Mouse (Mus musculus): ENCODE measurements around the gene Pak6. TPM values are rescaled to one million over a fixed set of nuclear protein-coding genes. Genes with fewer than 3 reads are reported as not detected.

The Pak6 gene
- polyA plus RNA-seq, 1 experiment from 2014 or later, result 8.3 TPM

- Histone ChIP-seq H3K4me1 (ENCODE audit: control insufficient read depth in 2 of 2, insufficient read depth in 2 of 2, low read length in 2 of 2) (peaks cover 24 to 33% of the 10 kb centered on the region in 2 experiments), H3K9me3 (ENCODE audit: control insufficient read depth, low read length) (no peaks in the 10 kb centered on the region), H3K27me3 (ENCODE audit: control insufficient read depth, insufficient read depth, low read length) (no peaks in the 10 kb centered on the region), H3K4me3 (ENCODE audit: control insufficient read depth in 1 of 2, insufficient read depth in 1 of 2, low read depth in 1 of 2, low read length in 2 of 2) (no peak overlapping the region), H3K27ac (replicated peaks in 1 of 2; ENCODE audit: control insufficient read depth in 1 of 2, insufficient read depth in 1 of 2, low read depth in 2 of 2, low read length in 2 of 2) (peak overlapping the region; percentile 55 to 56; a peak in 3 of 4 replicates), H3K36me3 (ENCODE audit: control insufficient read depth, insufficient read depth, low read length) (no peaks in the 10 kb centered on the region), H3K9ac (ENCODE audit: low read length) (peak overlapping the region; percentile 31; the same call in 1 of the 2 replicates), H3K4me2 (ENCODE audit: low read length) (no peak overlapping the region)
- WGBS, result 42% methylated on average over 3 of the region's 3 CpGs
- peak; percentile 18; the same call in 1 of the 2 replicates for ATAC-seq (ENCODE audit: insufficient number of reproducible peaks, insufficient read depth, low FRiP score, low read depth)
These were observed 6.3 kb upstream of the Pak6 start for GRCm38 (mm10) chr2:118656688-118657281.

GRCm38 (mm10) chr2:118658457-118658856, 4.6 kb upstream of the Pak6 start:
- 42% methylated on average over 4 of the region's 4 CpGs for WGBS

GRCm38 (mm10) chr2:118659077-118659476, 4.0 kb upstream of the Pak6 start:
- no peak for ATAC-seq (ENCODE audit: insufficient number of reproducible peaks, insufficient read depth, low FRiP score, low read depth)
- Histone ChIP-seq H3K27me3 (ENCODE audit: control insufficient read depth, insufficient read depth, low read length) (no peaks in the 10 kb centered on the region), H3K4me2 (ENCODE audit: low read length) (peak overlapping the region; percentile 67; the same call in 1 of the 2 replicates), H3K36me3 (ENCODE audit: control insufficient read depth, insufficient read depth, low read length) (no peaks in the 10 kb centered on the region), H3K9ac (ENCODE audit: low read length) (no peak overlapping the region), H3K4me1 (ENCODE audit: control insufficient read depth in 2 of 2, insufficient read depth in 2 of 2, low read length in 2 of 2) (peaks cover 31 to 40% of the 10 kb centered on the region in 2 experiments), H3K4me3 (ENCODE audit: control insufficient read depth in 1 of 2, insufficient read depth in 1 of 2, low read depth in 1 of 2, low read length in 2 of 2) (no peak overlapping the region), H3K9me3 (ENCODE audit: control insufficient read depth, low read length) (no peaks in the 10 kb centered on the region), H3K27ac (replicated peaks in 1 of 2; ENCODE audit: control insufficient read depth in 1 of 2, insufficient read depth in 1 of 2, low read depth in 2 of 2, low read length in 2 of 2) (0 out of 4 replicates have a peak overlapping the region, but pooled peaks of 1 of the 2 experiments have one; percentile 1)
- 68% methylated on average over 1 of the region's 1 CpGs for WGBS

More at GRCm38 (mm10) chr2:118658457-118658856, 4.6 kb upstream of the Pak6 start:
- H3K4me2 ChIP-seq (ENCODE audit: low read length), result no peak overlapping the region
- H3K4me1 ChIP-seq (ENCODE audit: control insufficient read depth in 2 of 2, insufficient read depth in 2 of 2, low read length in 2 of 2), result peaks cover 29 to 39% of the 10 kb centered on the region in 2 experiments
- no peaks in the 10 kb centered on the region for H3K36me3 ChIP-seq (ENCODE audit: control insufficient read depth, insufficient read depth, low read length)
- H3K4me3 ChIP-seq (ENCODE audit: control insufficient read depth in 1 of 2, insufficient read depth in 1 of 2, low read depth in 1 of 2, low read length in 2 of 2), result no peak overlapping the region
- no peak overlapping the region for H3K9ac ChIP-seq (ENCODE audit: low read length)
- H3K9me3 ChIP-seq (ENCODE audit: control insufficient read depth, low read length), result no peaks in the 10 kb centered on the region
- no peaks in the 10 kb centered on the region for H3K27me3 ChIP-seq (ENCODE audit: control insufficient read depth, insufficient read depth, low read length)
- no peak overlapping the region for H3K27ac ChIP-seq (replicated peaks in 1 of 2; ENCODE audit: control insufficient read depth in 1 of 2, insufficient read depth in 1 of 2, low read depth in 2 of 2, low read length in 2 of 2)
- ATAC-seq (ENCODE audit: insufficient number of reproducible peaks, insufficient read depth, low FRiP score, low read depth), result no peak

- no peaks in the 10 kb centered on the region for H3K27me3 ChIP-seq (ENCODE audit: control insufficient read depth, insufficient read depth, low read length)
- H3K4me2 ChIP-seq (ENCODE audit: low read length), result peak overlapping the region; percentile 67
- no peaks in the 10 kb centered on the region for H3K36me3 ChIP-seq (ENCODE audit: control insufficient read depth, insufficient read depth, low read length)
- no peaks in the 10 kb centered on the region for H3K9me3 ChIP-seq (ENCODE audit: control insufficient read depth, low read length)
- H3K27ac ChIP-seq (replicated peaks in 1 of 2; ENCODE audit: control insufficient read depth in 1 of 2, insufficient read depth in 1 of 2, low read depth in 2 of 2, low read length in 2 of 2), result peak overlapping the region; percentile 1 to 69; a peak in 3 of 4 replicates
- no peak for ATAC-seq (ENCODE audit: insufficient number of reproducible peaks, insufficient read depth, low FRiP score, low read depth)
- peak overlapping the region in 1 of 2 experiments; percentile 34; a peak in 2 of 4 replicates for H3K4me3 ChIP-seq (ENCODE audit: control insufficient read depth in 1 of 2, insufficient read depth in 1 of 2, low read depth in 1 of 2, low read length in 2 of 2)
- peak overlapping the region; percentile 58 for H3K9ac ChIP-seq (ENCODE audit: low read length)
- 66% methylated on average over 12 of the region's 12 CpGs for WGBS
- peaks cover 35 to 41% of the 10 kb centered on the region in 2 experiments for H3K4me1 ChIP-seq (ENCODE audit: control insufficient read depth in 2 of 2, insufficient read depth in 2 of 2, low read length in 2 of 2)
These were observed 3.6 kb upstream of the Pak6 start for GRCm38 (mm10) chr2:118659493-118659892.

- Histone ChIP-seq H3K27ac (replicated peaks in 1 of 2; ENCODE audit: control insufficient read depth in 1 of 2, insufficient read depth in 1 of 2, low read depth in 2 of 2, low read length in 2 of 2) (peak overlapping the region; percentile 69 to 78), H3K4me1 (ENCODE audit: control insufficient read depth in 2 of 2, insufficient read depth in 2 of 2, low read length in 2 of 2) (peaks cover 41 to 46% of the 10 kb centered on the region in 2 experiments)
- 0% methylated on average over 4 of the region's 4 CpGs for WGBS
These were observed 3.1 kb upstream of the Pak6 start for GRCm38 (mm10) chr2:118659998-118660452.

GRCm38 (mm10) chr2:118661891-118662290, 1.2 kb upstream of the Pak6 start:
- no peaks in the 10 kb centered on the region for H3K27me3 ChIP-seq (ENCODE audit: control insufficient read depth, insufficient read depth, low read length)
- 85% methylated on average over 9 of the region's 9 CpGs for WGBS
- no peak overlapping the region for H3K27ac ChIP-seq (replicated peaks in 1 of 2; ENCODE audit: control insufficient read depth in 1 of 2, insufficient read depth in 1 of 2, low read depth in 2 of 2, low read length in 2 of 2)
- H3K36me3 ChIP-seq (ENCODE audit: control insufficient read depth, insufficient read depth, low read length), result no peaks in the 10 kb centered on the region
- H3K9ac ChIP-seq (ENCODE audit: low read length), result no peak overlapping the region
- ATAC-seq (ENCODE audit: insufficient number of reproducible peaks, insufficient read depth, low FRiP score, low read depth), result no peak
- no peaks in the 10 kb centered on the region for H3K9me3 ChIP-seq (ENCODE audit: control insufficient read depth, low read length)
- H3K4me2 ChIP-seq (ENCODE audit: low read length), result no peak overlapping the region
- H3K4me1 ChIP-seq (ENCODE audit: control insufficient read depth in 2 of 2, insufficient read depth in 2 of 2, low read length in 2 of 2), result peaks cover 48 to 55% of the 10 kb centered on the region in 2 experiments
- H3K4me3 ChIP-seq (ENCODE audit: control insufficient read depth in 1 of 2, insufficient read depth in 1 of 2, low read depth in 1 of 2, low read length in 2 of 2), result no peak overlapping the region

More at GRCm38 (mm10) chr2:118659998-118660452, 3.1 kb upstream of the Pak6 start:
- Histone ChIP-seq H3K36me3 (ENCODE audit: control insufficient read depth, insufficient read depth, low read length) (no peaks in the 10 kb centered on the region), H3K9me3 (ENCODE audit: control insufficient read depth, low read length) (no peaks in the 10 kb centered on the region), H3K4me3 (ENCODE audit: control insufficient read depth in 1 of 2, insufficient read depth in 1 of 2, low read depth in 1 of 2, low read length in 2 of 2) (peak overlapping the region; percentile 34 to 58), H3K9ac (ENCODE audit: low read length) (peak overlapping the region; percentile 58), H3K27me3 (ENCODE audit: control insufficient read depth, insufficient read depth, low read length) (no peaks in the 10 kb centered on the region), H3K4me2 (ENCODE audit: low read length) (peak overlapping the region; percentile 67)
- peak; percentile 68 for ATAC-seq (ENCODE audit: insufficient number of reproducible peaks, insufficient read depth, low FRiP score, low read depth)

GRCm38 (mm10) chr2:118663804-118664766, 982 bp downstream of the Pak6 start:
- Histone ChIP-seq H3K4me1 (ENCODE audit: control insufficient read depth in 2 of 2, insufficient read depth in 2 of 2, low read length in 2 of 2) (peaks cover 47 to 62% of the 10 kb centered on the region in 2 experiments), H3K4me3 (ENCODE audit: control insufficient read depth in 1 of 2, insufficient read depth in 1 of 2, low read depth in 1 of 2, low read length in 2 of 2) (peak overlapping the region; percentile 50 to 60), H3K9me3 (ENCODE audit: control insufficient read depth, low read length) (no peaks in the 10 kb centered on the region), H3K4me2 (ENCODE audit: low read length) (peak overlapping the region; percentile 80), H3K27ac (replicated peaks in 1 of 2; ENCODE audit: control insufficient read depth in 1 of 2, insufficient read depth in 1 of 2, low read depth in 2 of 2, low read length in 2 of 2) (peak overlapping the region in 1 of 2 experiments; percentile 56; a peak in 2 of 4 replicates), H3K27me3 (ENCODE audit: control insufficient read depth, insufficient read depth, low read length) (no peaks in the 10 kb centered on the region), H3K9ac (ENCODE audit: low read length) (peak overlapping the region; percentile 73), H3K36me3 (ENCODE audit: control insufficient read depth, insufficient read depth, low read length) (no peaks in the 10 kb centered on the region)
- WGBS, result 42% methylated on average over 19 of the region's 19 CpGs
- ATAC-seq (ENCODE audit: insufficient number of reproducible peaks, insufficient read depth, low FRiP score, low read depth), result peak; percentile 48

Measured in heart, embryonic 14.5 days (tissue).